Mouse (Mus musculus): Measurements from ENCODE around the gene Nemp2. TPM values are rescaled to one million over a fixed set of nuclear protein-coding genes. Genes with fewer than 3 reads are reported as not detected.
A peak's percentile ranks its signal among the peaks of the same experiment; 100 is the strongest.

Gene Nemp2
- total RNA-seq (2021), result 1 to 10 TPM; 4.2 to 5.8 TPM
- long read RNA-seq, experiment 1, partial matches to known transcripts, result 0 of 5 reads
- long read RNA-seq, experiment 1, other reads (novel, unspliced or antisense), result 3 of 5 reads
- long read RNA-seq, experiment 2, partial matches to known transcripts, result 1 of 3 reads
- long read RNA-seq, experiment 2, other reads (novel, unspliced or antisense), result 0 of 3 reads

DNA sequence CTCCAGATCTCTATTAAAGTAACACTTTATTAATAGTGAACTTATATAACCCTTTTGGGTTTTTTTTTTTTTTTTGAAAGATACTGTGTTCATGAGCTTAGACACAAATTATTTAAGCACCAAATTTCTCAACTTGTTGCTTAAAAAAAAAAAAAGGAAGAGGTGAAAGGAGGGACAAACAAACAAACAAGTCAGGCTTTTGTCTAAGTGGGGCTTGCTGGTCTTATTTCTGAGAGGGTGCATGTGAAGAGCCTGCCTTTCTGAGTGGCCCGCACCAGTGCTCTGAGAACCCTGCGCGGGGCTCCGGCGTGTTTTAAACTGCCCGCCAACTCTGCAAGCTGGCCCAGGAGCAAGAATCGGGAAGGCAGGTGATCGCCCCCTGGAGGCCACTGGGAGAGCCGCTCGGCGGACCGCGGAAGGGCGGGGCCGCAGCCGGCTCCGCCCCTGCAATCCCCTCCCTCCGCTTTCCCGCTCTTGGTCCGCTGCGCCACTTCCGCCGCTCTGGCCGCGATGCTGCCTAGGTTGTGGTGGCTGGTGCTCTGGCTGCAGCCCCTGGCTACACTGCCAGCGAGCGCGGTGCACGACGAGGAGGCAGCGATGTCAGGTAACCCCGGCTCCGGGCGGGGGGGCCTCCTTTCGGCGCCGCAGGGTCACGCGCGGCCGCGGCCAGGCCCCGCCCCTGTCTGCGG, at the start of gene Nemp2:
Gene Nemp2 (plus strand): TSS at position 456 of the 689 bp plus-strand sequence.
- peak; percentile 86 to 94 for DNase-seq (ENCODE audit: low spot score in 2 of 2)

DNA sequence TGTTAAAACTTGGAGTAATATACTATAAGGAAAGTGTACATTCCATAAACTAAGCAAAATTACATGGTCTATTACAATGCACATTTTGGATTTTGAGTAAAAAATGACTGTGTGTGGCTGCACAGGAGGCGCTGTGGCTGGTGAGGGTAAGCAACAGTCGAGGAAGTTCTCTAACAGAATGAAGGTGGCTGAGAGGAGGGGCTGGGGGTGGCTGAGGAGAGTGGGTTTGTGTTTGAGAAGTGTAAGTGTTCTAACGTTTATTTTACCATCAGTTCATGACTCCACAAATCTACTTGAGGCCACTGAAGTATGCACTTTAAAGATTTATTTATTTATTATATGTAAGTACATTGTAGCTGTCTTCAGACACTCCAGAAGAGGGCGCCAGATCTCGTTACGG, 48.8 kb upstream of the Nemp2 start:
- DNase-seq (ENCODE audit: low spot score in 2 of 2), result no peak

DNA sequence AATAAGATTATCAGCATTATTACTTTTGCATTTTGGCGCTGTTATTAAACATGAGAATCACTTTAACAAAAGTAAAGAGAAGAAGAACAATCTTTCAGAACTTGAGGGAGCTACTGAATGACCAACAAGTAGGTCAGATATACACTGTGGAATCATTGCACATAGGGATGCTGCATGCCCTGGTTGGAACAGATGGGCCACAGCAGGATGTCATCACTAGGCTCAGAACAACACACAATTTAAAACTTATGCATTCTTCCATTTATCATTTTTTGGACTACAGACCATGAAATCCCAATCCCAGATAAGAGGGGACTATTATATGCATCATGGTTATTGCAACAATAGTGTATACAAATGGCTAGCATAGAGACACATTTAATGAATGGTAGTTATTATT, 47.6 kb upstream of the Nemp2 start:
- DNase-seq (ENCODE audit: low spot score in 2 of 2), result no peak

DNA sequence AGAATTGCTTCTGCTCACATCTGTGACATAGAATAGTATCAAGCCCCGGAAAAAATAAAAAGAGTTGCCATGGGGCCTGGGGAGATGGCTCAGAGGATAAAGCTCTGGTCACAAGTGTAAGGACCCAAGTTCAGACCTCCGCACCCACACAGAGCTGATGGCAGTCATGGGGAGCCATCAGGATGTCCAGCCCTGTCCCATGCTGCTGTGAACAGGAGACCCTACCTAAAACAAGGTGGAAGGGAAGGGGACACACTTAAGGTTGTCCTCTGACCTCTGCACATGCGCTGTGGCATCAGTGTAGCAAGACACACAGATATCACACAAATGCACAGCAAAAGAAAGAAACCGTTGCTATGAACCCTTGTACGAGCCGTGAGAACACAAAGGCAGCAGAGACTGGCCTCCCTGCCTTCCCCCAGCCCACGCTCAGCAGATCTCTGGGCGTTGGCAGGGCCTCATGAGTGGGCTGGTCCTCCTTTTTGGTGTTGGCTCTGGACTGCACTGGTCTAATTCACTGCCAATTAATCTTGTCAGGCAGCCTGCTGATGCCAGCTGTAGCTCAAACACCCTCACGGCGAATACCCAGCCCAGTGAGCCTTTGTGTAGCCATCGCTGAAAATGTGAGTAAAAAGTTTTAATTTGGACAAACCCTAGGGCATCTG, 33.4 kb upstream of the Nemp2 start:
- DNase-seq (ENCODE audit: low spot score in 2 of 2), result peak in 1 of 2 experiments; percentile 11

DNA sequence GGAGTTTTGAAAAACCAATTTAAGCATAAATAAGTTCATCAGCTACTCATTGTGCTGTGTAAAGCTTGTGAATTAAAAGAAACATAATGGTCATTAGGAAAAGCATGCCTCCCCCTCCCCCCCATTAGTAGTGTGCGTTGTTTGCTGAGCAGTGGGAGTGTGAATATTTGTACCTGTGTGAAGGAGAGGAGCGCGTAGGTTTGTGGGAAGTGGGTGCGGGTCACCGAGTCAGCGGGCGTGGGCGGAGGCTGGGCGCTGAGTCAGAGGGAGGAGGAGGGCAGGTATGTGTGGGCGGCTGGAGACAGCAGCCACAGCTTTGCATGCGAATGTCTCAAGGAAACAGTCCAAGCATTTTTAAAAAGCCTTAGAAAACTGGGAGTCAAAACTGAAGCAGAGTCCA, 32.7 kb upstream of the Nemp2 start:
- DNase-seq (ENCODE audit: low spot score in 2 of 2), result no peak

DNA sequence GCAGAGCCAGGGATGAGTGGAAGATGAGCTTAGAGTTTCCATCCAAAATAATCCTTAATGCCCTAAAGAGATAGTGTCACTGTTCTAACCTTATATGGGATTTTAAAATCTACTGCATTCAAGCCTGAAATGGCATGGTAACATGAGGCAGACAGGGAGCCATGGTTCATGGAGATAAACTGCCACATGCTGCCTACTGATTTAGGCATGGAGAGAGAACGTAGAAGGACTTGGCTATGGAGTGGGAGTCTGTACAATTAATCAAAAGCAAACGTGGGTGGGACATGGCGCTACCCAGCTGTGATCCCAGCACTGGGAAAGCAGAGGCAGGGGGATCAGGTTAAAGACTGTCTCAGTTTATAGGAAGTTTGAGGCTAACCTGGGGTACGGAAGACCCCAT, 32.1 kb upstream of the Nemp2 start:
- no peak for DNase-seq (ENCODE audit: low spot score in 2 of 2)

DNA sequence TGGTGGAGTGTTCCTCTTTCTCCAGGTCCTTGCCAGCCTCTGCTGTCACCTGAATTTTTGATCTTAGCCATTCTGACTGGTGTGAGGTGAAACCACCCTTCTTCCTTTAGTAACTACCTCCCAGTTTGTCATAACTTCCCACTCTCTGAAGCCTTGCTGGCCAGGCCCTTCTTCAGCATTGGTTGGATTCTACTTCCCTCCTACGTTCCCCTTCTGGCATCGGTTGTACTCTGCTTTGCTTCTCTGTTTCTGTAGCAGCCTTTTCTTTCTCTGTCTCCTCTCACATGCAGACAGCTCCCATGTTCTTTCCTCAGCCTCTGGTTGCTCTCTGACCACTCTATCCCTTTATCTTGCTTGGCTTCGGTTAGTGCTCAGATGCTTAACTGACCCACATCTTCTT, 29.0 kb upstream of the Nemp2 start:
- no peak for DNase-seq (ENCODE audit: low spot score in 2 of 2)

DNA sequence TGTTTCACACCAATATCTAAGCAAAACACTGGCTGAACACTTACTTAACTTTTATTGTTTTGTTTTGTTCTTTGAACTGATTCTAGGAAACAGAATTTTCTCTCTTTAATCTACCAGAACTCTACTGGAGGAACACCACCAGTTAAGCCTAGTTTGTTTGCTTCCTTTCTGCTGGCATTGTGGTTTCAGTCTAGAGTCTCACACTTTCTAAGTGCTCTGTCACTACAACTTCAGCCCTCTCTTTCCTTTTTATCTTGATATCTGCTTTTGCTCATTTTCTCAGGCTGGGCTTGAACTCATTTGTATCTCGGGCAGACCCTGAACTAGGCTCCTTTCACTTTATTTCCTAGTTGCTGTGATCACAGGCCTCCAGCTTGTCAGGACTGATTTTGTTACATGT, 22.8 kb upstream of the Nemp2 start:
- no peak for DNase-seq (ENCODE audit: low spot score in 2 of 2)

DNA sequence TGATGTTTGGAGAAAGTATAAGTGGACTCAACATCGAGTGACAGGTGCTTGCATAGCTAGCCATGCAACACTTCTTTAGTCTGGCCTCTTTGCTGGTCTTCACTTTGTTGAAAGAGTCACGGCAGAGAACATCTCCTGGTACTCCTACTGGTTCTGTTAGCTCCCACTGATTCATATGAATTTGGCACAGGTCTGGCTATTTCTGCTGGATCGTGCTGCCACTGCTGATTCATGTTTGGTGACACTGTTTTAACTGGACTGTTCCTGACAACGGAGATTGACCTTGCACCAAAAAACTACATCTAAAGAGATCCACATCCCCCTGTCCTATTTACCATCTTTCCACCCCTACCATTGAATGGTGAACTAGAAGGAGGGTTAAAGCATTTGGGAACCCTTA, 22.0 kb upstream of the Nemp2 start:
- no peak for DNase-seq (ENCODE audit: low spot score in 2 of 2)

DNA sequence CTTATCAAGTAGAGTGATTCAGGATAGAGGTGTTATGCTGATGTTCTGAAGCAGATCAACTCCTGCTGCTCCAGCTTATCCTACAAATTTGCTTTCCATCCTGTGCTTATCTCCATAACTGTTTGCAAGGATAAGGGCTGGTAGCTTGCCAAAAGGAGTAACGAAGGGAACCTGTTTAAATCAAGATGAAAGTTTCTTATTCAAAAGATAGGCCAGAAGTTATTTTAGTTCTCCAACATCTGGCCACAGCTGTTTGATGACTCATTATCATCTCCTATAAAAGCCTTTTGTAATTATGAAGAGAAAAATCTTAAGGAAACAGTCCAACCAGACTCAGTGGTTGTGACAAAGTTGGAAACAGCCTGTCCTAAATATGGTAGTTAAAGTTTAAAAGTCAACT, 12.3 kb upstream of the Nemp2 start:
- DNase-seq (ENCODE audit: low spot score in 2 of 2), result no peak

DNA sequence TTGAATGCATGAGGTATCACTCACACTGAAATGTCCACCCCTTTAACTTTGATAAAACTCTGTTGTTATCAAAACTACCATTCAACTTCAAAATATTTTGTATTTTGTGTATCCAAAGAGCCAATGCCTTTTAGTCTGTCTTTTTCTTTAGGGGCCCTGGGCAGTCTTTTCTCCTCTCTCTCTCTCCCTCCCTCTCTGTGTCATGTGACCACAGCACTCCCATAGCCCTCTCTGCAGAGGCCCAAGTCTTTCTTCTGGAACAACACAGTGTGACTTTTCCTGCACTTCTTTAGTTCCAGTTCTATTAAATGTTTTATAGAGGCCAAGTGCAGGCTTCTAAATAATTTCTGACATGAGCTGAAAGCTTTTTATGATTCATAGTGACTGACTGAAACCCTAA, 10.1 kb upstream of the Nemp2 start:
- no peak for DNase-seq (ENCODE audit: low spot score in 2 of 2)

DNA sequence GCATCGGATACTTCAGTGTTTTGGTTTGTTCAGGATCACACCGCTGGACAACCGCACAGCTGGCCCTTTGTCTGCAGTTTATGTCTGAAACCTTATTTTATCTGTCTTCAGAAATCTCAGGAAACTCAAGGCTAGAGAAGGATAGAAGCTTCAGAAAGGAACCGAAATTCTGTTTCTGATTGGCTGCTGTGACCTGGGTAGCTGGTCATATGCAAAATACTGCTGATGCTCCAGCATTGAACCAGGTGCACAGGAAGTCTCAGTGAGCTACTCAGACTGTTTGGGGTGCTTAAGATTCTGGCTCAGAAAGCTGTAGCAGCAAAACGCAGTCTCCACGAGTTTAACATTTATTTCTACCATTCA, 415 bp downstream of the Nemp2 start:
- no peak for DNase-seq (ENCODE audit: low spot score in 2 of 2)

DNA sequence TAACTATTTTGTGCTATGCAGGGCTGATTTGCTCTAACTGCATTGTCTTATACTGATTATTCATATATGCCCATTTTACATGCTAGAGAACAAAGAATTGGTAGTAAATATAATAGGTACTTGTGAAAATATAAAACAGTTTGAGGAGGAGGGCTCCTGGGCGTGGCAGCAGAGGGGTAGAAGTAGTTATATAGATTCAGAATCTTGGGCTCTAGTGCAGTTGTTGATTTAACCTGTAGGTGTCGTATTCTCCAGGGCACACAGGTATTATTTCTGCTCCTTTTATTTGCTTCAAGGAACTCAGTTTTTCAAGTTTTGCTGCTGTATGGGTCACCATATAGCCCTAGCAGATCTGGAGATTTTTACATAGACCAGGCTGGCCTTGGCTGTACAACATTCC, 1.1 kb downstream of the Nemp2 start:
- DNase-seq (ENCODE audit: low spot score in 2 of 2), result no peak

DNA sequence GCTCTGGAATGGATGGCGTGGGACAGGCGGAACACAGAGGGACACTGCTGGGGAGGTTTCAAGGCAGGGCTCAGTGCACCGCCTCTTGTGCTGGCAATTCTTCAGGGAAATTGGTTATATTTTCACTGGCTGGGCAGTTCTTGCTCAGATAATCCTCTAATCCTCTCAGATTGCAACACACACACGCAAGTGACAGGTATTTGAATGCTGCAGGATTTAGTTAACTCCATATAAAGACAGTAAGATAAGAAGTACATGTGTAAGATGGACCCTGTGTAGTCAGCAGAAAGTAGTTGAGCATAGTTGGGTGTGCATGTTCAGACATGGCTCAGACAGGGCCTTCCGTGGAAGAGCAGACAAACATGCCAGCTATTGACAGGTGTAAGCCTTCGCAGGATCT, 3.7 kb downstream of the Nemp2 start:
- no peak for DNase-seq (ENCODE audit: low spot score in 2 of 2)

DNA sequence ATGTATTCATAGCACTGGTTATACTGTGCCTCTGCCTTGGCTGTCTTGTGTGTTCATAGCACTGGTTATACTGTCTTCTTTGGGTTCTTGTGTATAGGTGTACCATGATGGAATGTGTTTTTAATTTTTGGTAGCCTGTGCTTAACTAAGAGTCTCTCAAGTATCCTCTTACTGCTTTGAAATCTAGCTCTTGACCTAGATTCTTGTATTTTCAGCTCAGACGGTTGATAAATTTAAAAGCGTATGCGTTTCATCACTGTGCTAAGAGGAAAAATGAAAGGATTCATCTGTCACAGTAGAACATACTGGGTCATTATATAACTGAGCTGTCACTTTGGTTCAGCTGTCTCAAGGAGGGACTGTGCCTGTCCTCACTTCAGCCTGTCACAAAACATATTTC, 5.4 kb downstream of the Nemp2 start:
- no peak for DNase-seq (ENCODE audit: low spot score in 2 of 2)

DNA sequence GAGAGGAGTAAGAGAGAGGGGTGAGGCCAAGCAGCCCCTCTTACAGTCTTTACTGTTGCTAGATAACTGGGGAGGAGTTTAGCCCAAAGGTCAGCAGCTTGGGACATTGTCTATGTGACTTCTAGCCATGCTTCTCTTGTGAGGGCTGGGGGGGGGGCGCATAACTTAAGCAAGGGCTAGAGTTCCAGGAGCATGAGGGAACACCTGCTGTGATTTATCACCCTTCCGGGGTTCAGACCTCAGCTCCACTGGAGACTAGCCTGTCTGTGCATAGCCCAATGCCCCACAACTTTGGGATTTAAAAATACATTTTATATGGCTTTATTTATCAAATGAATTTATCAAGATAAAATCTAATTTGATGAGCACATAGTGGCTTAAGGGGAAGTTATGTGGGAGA, 7.6 kb downstream of the Nemp2 start:
- no peak for DNase-seq (ENCODE audit: low spot score in 2 of 2)

DNA sequence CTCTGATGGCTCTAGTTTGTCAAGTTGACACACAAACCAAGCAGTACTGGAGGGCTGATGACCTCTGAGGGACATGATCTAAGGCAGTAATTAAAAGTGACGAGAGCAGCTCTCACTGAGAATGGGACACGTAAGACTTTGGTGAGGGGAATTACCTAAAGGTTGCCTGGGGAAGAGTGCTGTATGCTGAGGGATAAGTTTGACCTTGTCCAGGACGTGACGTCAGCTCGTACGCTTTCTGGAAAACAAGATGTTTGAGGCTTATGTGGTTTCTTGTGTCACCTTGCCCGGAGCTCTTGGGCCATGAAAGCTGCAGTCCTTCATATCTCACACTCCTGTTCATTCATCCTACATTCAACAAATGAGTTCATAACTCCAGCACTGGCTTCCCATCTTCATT, 8.6 kb downstream of the Nemp2 start:
- no peak for DNase-seq (ENCODE audit: low spot score in 2 of 2)

DNA sequence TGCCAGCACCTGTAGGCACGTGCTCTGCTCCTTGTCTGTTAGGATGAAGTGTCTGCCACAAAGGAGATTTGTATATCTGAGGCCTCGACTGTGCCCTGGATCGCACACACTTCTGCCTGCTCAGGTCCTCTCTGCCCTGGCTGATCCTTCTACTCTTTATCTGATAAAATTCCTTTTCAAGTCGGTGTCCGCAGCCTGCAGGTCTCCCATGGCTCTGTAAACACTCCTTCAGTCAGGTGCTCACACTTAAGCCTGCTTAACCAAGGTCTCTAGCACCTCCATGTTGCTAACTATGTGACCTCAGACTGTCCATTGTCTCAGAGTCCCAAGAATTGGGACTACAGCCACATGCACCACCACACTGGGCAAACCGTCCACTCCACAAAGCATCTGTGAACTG, 9.8 kb downstream of the Nemp2 start:
- DNase-seq (ENCODE audit: low spot score in 2 of 2), result no peak

DNA sequence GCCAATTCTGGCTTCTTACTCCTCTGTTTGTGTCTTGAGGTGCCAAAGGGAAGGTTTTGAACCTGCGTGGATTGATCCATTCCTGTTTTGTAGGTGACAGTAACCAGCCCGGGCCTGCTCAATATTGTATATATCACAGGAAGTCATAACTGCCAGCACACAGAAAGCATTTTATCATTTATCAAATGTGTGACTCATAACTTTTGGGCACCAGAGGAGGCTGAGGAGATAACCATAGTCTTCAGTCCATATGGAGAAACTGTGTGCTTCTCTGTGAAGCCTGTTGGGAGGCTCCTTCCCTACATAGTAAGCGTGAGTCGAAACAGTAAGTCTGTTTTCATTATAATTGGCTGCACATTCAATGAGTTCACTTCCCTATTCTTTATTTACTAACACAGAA, 10.2 kb downstream of the Nemp2 start:
- no peak for DNase-seq (ENCODE audit: low spot score in 2 of 2)

DNA sequence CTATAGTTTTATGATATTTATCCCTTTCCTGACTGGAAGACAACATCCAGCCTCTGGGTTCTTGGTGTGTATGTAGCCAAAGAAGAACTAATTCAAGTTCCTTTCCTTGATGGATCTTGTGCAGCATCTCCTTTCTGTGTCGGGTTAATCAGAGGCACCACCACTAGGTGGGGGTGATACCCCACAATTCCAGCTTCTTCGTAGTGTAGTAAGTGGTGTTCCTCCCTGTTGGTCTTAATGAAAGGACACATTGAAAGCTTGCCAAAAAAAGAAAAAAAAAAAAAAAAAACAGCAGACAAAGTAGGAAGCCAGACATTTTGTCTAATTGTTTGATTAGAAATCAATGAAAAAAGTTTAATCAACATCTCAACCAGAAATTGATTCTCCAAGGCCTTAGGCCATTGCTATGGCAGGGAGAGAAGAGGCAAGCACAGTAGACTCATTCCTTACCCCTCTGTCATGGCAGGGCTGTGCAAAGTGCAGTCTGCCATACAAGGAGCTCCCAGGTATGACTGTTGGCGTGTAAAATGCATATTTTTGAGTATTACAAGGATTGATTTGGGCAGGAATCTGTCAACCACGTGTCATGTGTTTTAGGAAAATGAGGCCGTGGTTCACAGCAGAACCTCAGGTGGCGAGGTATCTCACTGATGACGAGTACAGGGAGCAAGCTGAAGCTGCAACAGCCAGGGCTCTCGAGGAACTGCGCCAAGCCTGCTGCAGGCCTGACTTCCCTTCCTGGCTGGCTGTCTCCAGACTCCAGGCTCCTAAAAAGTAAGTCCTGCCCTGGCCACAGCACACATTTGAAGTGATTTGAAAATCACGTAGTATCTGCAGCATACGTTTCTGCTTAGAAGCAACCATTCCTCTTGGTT, 17.9 kb downstream of the Nemp2 start:
- DNase-seq (ENCODE audit: low spot score in 2 of 2), result peak; percentile 43 to 53

DNA sequence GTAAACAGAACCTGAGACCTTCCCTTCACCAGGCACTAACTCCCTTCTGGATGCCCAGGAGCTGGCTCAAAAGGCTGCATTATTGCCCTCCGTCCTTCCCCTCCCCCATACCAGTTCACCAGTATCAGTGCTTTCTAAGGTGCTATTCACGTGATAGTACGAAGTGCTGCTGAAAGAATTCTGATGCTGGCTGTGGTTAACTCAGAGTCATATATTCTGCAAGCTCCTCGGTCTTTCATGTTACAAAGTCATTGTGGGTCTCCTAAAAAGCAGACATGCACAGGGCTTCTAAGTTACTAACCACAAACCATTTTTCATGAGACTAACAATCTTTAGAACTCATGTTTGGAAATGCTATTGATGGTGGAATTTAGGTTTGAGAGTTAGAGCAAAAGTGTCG, 19.6 kb downstream of the Nemp2 start:
- DNase-seq (ENCODE audit: low spot score in 2 of 2), result no peak

Data from gastrocnemius, postnatal 4 days (tissue).